Mouse (Mus musculus): ENCODE measurements around the gene Gfi1.

The Gfi1 gene

GRCm38 (mm10) chr5:107678392-107678791 lies 47.4 kb downstream of the Gfi1 start:
- DNase-seq (ENCODE audit: low spot score in 2 of 2), result no peak

Data from urinary bladder, postnatal 4 days (tissue).